Mouse (Mus musculus): Measurements from ENCODE around the gene Mbl1.

The Mbl1 gene

DNA sequence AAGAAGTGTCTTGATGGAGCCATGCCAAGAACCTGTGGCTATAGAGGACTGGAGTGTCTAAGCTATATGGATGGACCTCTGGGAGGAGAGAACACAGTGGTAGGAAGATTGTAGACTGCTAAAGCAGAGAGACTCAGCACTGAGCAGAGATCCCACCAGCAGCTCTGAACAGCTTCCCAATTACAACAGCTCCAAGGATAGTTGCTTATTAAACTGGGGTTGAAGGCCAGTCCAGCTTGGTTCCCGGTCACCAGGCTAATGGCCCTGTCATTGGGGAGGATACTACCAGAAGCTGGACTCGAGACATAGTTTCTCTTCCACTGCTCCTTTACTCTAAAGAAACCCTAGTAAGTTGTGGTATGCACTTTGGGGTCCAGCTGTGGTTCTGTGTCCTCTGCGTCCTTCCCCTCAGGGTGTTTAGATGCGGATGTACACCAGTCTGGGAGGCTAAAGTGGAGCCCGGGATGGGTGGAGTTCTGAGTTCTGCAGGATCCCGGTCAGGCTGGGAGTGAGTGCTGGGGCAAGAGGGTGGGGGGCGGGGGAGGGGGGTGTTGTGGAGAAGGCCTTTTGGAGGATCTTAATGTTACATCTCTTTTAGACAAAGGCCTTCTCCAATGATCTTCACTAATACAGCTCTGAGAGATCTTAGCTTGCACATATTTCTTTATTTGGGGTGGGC is at the start of gene Mbl1:
Mbl1 (plus strand) TSS at position 239 of the 679 bp plus-strand sequence.
- DNase-seq (ENCODE audit: low read depth, low spot score) = no peak

DNA sequence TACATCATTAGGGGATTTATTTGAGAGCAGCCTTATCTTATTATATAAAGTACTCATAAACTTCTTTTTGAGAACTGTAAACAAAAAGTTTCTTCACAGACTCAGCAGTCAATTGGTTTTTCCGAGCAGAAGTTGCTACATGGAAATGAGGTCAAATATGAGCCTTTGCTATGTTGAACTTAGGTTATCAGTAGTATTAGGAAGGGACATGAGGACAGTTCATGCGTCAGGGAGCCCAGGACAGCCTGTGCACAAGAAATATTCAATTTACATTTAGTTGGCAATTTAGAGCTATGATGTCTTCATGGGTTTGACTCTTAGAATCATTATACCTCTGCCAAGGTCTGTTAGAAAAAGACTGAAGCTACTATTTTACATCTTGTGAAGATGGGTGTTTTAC is 49.0 kb upstream of the Mbl1 start:
- no peak for DNase-seq (ENCODE audit: low read depth, low spot score)

DNA sequence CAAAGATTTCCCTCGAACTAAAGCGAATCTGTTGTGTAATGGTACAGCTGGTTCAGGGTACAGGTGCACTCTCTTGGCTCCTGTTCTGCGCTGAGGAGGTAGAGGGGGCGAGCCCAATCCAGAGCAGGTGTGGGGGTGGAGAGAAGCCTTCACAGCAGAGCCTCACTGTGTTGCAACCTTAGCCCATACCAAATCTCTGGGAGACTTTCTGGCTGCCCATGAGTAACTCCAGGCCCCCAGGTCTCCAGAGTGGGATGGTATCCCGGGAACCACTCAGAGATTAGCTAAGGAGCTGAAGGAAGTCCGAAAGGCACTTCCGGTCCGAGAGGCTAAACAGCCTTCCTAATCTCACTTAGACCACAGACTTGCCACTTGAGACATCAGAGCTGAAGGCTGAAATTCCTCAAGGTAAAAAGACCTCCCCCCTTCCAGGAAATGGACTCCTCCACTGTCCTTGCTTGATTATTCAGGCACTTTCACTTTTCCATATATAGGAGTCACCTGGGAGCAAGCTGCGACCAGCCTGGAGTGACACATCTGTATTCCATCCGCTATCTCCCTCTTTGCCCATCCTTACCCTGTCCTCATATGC is 46.3 kb upstream of the Mbl1 start, which contains the start of gene Mat1a:
Mat1a (plus strand) TSS at position 183 of the 592 bp plus-strand sequence.
- no peak for DNase-seq (ENCODE audit: low read depth, low spot score)

DNA sequence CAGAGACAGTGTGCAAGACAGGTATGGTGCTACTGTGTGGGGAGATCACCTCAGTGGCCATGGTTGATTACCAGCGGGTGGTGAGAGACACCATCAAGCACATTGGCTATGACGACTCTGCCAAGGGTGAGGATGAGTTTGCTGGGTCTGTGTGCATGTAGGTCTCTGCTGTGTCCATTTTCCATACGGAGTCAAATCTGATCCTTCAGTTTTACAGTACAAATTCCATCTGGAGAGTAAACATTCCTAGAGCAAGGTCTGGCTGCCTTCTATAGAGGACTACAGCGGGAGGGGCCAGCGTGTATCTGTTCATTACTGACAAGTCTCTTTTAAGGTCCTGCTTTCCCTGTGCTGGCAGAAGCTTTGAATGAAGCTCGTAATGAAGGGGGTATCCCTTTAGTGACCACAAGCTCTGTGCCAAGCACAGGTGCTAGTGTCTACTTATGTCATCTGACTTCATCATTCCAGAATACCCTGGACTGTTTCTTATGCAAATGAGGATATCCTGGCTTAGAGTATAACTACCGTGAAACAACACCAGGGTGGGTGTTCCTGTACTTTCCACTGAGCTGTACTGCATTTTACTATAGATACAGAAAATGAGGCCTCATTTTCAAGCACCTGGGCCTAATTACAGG is 40.1 kb upstream of the Mbl1 start:
- no peak for DNase-seq (ENCODE audit: low read depth, low spot score)

DNA sequence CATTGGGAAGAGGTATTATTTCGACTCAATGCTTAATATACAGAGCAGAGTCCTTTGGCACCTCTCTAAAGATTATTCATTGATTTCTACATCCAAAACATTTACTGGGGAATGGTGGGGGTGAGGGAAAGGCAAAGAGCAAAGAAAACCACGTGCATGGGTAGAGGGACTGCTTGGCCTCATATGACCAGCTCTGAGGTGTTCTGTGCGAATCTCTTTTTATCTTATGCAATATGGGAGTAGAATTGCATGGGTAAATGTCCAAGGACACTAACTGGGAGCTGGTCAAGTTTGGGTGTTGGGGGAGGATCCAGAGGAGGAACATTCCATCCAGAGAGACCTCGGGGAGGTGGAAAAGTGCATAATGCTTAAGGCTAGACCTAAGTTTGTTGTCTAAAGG is 38.3 kb upstream of the Mbl1 start:
- DNase-seq (ENCODE audit: low read depth, low spot score) = no peak

DNA sequence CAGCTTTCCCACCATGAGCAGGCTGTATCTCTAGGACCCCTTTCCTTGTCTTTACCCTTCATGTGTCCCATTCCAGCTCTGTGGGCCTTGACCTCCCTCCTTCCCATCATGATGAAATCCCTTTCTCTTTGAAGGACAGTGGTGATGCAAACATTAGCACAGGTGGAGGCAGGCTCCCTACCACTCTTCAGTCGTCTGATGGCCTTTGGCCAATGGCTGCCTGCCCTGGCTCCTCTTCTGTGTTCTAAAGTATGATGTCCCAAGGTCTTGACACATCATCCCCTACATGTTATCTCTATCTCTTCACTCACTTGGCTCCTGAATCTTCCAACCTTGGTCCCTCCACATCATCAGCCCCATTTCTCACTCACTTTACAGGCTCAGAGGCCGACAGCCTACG is 35.0 kb upstream of the Mbl1 start:
- no peak for DNase-seq (ENCODE audit: low read depth, low spot score)

DNA sequence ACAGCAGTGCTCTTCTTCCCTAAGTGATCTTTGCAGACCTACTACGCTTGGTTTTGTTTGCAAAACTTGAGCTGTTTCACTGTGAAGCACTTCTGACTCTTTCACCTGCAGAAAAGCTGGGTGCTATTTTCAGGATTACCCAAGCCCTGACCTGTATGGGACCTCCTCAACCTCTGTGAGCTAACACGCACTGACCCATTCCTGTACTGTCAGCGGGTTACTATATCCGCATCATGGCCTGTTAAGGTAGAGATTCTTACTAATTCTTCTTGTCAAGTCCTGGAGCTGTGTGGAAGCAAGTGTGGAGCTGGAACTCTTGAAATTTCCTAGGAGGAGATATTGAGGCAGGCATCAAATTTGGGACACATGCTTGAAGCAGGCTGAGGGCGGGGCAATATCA is 26.6 kb upstream of the Mbl1 start:
- no peak for DNase-seq (ENCODE audit: low read depth, low spot score)

DNA sequence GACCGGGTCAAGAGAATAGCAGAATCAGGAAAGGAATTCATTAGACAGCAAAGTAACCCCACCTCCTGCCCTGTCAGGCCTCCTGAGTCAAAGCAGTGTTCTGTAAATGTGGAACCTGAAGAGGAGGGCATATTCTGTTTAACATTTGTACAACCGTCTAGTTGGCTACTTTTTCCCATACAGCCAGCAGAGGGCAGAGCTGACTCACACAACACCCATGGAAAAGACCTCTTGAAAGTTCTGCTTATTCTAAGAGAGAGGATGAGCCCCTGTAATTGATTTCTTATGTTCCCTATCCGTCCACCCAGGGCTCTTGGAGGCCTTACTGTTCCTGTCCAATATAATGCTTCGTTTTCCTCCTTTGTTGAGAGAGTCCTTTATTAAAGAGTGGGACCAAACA is 23.3 kb upstream of the Mbl1 start:
- DNase-seq (ENCODE audit: low read depth, low spot score) = no peak

DNA sequence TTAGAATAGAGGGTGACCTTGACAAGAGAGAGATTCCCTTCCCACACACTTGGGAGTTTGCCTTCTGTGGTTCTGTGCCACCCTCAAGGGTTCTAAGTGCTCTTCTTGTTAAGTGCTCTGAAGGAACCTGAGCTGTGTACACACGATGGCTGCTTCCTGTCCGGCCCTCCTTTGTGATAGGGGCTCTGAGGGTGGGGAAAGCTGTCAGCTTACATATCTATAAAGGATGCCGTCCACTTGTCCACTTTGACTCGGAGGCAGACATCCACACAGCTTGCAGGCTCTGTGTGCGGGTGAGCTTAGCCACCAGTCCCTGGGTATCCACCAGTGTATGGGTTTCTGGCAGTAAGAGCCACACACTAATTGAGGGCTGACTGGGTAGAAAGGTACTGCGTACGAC is 19.7 kb upstream of the Mbl1 start, which contains the start of gene Sftpa1:
Sftpa1 (plus strand) TSS at position 243 of the 400 bp plus-strand sequence.
- DNase-seq (ENCODE audit: low read depth, low spot score) = no peak

DNA sequence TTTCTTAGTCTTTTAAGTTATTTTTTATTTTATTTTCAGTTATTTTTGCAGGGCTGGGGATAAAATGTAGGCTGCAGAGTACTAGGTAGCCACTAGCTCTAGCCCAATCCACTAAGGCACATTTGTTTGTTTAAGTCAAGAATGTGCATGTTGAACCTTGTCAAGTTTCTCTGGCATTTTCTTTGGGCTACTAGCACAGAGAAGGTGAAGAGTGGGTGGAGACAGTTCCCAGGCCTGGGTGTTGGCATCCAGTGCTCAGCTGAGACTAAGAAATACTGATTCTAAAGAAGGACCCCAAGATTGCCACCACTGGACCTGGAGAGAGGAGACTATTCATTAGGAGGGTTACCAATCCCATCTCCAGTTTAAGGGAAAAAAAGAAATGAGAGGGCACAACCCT is 14.3 kb upstream of the Mbl1 start:
- DNase-seq (ENCODE audit: low read depth, low spot score) = no peak

DNA sequence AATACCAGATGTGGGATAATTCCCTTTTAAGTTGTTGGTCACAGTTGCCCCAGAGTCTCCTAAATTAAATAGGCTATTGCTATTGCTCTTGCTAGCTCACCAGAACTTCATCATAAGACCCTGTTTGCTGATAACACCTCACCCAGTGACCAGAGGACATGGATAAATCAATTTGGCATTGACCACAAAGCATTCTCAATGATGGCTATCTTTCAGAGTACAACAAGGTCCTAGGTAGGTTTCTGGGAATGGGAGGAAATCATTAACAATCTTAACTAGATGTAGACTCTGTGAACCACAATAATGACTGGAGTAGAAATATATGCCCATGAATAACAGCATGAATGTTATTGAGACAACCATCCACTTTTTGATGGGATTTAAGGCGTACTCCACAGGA is 10.6 kb upstream of the Mbl1 start:
- DNase-seq (ENCODE audit: low read depth, low spot score) = no peak

DNA sequence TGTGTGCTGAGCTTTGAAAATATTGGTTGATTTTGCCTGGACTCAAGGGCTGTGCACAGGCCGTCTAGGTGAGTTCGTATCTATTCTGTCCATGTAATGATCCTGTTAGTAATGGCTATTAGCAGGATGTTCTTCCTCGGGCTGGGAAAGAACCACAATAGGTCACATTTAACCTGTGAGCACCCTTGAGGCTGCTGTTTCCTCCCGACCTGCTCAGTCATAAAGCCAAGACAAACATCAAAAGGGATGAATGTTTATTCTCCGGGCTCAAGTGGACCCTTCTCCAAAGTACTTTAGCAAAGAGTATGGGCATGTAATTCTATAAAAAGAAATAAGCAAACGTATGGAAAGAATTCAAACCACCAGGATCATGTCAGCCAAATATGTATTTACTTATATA is 5.2 kb upstream of the Mbl1 start:
- DNase-seq (ENCODE audit: low read depth, low spot score) = no peak

DNA sequence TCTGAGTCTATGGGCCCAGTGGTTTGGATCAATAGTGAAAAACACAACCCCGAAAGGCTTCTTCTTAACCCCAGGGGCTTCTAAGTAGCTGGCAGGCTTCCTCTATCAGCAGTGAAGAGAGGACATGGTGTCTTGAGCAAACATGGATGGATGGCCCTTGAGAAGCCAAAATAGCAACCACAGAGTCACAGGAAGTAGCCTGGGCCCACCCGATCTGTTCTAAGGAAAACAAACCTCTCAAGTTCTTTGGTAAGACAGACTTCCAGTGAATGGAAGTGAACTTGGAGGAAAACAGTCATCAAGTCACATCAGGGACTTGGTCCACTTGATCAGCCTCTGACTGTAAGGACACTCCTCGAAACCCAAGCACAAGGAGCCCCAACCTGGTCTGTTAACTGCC is 4.3 kb upstream of the Mbl1 start:
- DNase-seq (ENCODE audit: low read depth, low spot score) = no peak

DNA sequence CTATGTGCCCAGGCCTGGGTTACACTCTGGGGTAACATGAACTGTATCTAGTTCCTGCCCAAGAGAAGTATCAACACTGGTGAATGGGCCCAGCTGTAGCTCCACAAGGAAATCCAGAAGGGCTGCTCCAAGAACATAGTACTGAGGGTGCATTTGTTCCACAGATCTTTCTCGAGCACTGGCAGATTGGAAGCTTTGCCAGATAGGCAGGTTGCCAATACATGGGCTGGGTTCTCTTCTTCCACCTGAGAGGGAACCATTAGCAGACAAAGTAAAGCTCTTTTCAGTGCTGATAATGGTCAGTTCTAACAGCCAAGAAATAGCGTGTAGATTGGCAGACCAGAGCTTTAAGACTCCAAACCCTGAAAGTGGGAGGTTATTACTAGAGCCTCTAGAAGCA is 3.9 kb upstream of the Mbl1 start:
- DNase-seq (ENCODE audit: low read depth, low spot score) = no peak

DNA sequence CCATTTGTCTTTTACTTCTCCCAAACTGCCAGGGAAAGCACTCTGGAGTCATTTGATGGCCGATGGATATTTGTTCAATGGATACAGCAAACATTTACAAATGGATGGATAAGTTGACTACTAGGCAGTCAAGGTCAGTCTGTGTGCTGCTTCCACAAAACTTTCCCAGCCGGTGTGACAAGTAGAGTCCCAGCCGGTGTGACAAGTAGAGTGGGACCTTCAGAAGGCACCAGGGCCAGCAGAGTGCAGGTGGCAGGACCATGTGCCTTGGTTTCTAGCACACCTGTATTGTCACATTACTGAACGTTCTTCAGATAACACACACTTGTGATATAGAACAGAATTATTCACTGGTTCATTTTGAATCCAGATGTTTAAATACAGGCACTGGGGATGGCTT is 8.8 kb downstream of the Mbl1 start:
- no peak for DNase-seq (ENCODE audit: low read depth, low spot score)

DNA sequence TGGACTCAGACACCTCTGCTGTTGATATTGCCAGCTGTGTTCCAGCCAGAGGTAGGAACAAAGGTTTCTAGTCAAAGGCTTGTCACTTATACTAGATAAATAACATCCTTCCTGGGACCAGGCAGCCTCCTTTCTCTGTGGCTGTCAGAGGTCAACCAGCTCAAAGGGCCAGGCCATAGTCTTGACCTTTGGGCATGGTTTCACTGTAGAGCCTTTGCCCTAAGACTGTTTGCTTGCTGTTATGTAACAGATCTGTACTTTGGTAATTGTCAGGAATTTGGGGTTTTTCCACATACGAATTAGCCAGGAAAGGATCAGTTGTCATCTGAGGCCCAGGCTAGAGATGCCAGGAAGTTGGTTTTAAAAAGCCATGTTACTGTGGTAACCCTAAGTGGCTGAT is 9.5 kb downstream of the Mbl1 start:
- DNase-seq (ENCODE audit: low read depth, low spot score) = no peak

DNA sequence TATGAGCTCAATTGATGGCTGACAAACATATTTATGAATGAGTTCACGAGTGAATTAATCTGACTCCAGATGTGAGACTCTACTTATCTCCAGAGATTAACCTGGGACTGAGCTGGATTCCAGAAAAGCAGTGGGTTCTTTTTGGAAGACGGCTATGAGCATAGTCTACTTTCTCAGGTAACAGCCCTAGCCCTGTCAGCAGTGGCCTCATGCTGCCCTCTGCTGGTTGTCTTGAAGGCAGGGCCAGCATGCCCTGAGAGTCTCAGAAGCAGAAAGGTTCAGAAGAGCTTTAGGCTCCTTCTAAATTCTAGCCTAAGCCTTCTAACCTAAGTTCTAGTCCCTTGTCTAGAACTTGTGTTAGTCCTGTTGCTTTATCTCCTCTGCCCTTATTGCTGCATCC is 11.4 kb downstream of the Mbl1 start:
- peak; percentile 5 for DNase-seq (ENCODE audit: low read depth, low spot score)

DNA sequence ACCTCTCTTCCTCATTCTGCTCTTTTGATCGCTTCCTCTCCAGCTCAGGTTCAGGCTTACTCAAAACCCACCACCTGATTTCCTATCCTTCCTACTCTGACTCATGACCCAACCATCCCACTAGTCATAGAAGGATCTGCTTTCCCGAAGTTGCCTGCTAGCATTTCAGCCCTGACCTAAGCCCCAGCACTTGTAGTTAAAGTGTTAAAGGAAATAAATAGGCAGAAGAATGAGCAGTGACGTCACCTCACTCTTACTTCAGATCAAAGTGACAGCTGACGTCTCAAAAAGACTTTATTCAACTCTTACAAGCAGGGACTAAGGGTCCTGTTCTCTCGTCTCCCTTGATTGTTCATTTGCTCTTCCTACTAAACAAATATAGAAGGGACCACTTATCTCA is 16.0 kb downstream of the Mbl1 start:
- DNase-seq (ENCODE audit: low read depth, low spot score) = no peak

DNA sequence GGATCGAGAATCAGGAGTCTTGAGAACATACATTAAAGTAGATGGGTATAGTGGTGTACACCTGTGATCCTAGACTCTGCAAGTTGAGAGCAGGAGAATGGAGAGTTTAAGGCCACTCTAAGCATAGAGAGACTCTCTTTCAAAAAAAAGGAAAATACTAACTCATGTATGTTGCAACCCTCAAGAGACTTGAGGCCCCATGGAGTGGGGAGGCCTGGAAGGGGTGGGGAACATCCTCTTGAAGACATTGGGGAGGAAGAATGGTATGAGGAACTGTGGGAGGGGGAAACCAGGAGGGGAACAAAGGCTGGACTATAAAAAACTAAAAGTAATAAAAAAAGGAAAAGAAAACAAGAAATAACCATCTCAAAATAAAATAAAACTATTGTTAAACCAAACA is 17.3 kb downstream of the Mbl1 start:
- no peak for DNase-seq (ENCODE audit: low read depth, low spot score)

DNA sequence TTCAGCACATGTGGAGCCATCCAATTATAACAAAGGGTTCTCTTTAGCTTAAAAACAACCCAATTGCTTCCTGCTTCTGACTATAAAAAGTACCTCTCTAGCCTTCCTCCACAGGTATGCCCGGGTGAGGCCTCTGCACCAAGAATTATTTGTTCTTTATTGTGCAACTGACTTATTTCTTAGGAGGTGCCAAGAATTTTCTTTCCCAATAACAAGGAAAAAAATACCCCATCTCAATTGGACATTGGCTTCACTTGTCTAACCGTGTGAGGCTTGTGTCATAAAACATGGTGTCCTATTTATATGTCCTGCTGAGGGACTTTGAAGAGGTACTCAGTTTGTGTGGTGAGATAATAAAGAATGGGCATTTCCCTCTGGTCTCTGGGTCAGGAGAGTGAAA is 19.3 kb downstream of the Mbl1 start:
- DNase-seq (ENCODE audit: low read depth, low spot score) = no peak

DNA sequence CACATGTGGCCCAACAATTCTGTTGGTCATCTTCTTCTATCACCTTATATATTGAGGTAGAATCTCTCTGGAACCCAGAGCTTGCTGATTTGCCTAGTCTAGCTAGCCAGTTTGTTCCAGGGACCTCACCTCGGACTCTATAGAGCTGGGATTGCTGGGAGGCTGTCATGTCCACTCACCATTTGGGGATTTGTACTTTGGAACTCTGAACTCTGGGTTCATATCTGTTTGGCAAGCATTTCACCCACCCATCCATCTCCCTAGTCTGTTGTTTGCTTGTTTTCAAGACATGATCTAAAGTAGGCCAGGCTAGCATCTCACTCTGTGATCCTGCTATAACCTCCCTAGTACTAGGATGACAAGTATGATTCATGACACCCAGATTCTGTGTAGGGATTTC is 23.5 kb downstream of the Mbl1 start:
- DNase-seq (ENCODE audit: low read depth, low spot score) = no peak

DNA sequence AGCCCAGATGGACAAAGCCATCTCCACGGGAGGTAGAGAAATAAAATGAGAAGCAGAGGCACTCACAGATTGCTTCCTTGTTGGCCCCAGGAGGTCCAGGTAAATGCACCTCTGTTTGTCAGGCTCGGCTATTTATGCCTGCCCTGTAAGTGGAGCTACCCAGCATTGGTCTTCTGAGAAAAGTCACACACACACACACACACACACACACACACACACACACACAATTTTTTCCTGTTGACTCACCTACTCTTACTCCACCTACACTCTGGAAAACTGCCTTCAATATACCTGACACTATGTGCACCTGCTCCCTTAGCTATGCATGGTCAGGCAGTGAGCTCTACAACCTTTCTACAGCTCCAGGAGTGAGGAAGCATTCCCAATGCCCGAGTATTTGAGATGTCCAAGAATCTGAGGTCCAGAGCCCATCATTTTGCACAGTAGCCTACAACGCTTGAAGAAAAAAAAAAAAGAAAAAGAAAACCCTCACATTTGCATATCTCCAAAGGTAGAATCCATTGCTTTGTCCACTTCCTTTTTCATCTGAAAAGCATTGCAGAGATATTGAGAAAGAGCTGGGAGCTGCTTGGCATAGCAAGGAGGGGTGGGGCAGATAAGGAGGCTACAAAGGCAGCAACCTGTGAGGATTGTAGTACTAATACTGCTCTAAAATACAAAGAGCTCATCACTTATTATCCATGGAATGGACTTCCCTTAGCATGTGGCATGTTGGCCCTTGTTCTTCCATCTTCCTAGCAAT is 34.0 kb downstream of the Mbl1 start, which contains the start of gene Sftpd:
Sftpd (minus strand) TSS at position 91 of the 763 bp plus-strand sequence.
- no peak for DNase-seq (ENCODE audit: low read depth, low spot score)
